Mouse (Mus musculus) spleen, adult 2 months (tissue): ENCODE measurements around the gene Gm37240. TPM values are rescaled to one million over a fixed set of nuclear protein-coding genes. Genes with fewer than 3 reads are reported as not detected.

Source experiments
- DNase-seq, 2 experiments: peaks; one replicate each; pipeline versions ENCODE4 v3.0.0 to v3.0.0-alpha.2; 2012 to 2021; ENCODE audit warnings: low spot score in 2 of 2, low read depth in 1 of 2
- H3K27ac ChIP-seq: fragments of 200-500 bp; 2 replicates; pipeline ENCODE4 v1.5.1; 2012; ENCODE audit warnings: low read length, inconsistent platforms; ENCODE audit not compliant: insufficient read depth
- H3K27me3 ChIP-seq: fragments of 200-500 bp; 2 replicates; pipeline ENCODE4 v1.6.1; 2012; ENCODE audit warnings: mild to moderate bottlenecking, moderate library complexity, low read length, inconsistent platforms; ENCODE audit not compliant: control insufficient read depth, insufficient read depth
- H3K36me3 ChIP-seq: fragments of 200-500 bp; 2 replicates; pipeline ENCODE4 v1.6.1; 2012; ENCODE audit warnings: mild to moderate bottlenecking, low read length, inconsistent platforms; ENCODE audit not compliant: control insufficient read depth, insufficient read depth
- H3K4me1 ChIP-seq: fragments of 200-500 bp; 2 replicates; pipeline ENCODE4 v1.6.1; 2011; ENCODE audit warnings: inconsistent platforms; ENCODE audit not compliant: control insufficient read depth, insufficient read depth, insufficient read length
- H3K4me3 ChIP-seq: fragments of 200-500 bp; 2 replicates; pipeline ENCODE4 v1.5.1; 2011; ENCODE audit warnings: mild to moderate bottlenecking, inconsistent platforms; ENCODE audit not compliant: insufficient read depth, insufficient read length; ENCODE audit errors: extremely low read depth
- CTCF ChIP-seq: fragments of 200-500 bp; IDR thresholded peaks from 2 replicates; pipeline ENCODE4 v1.5.1; 2011; ENCODE audit warnings: mild to moderate bottlenecking, inconsistent platforms; ENCODE audit not compliant: insufficient read depth, insufficient read length, insufficient replicate concordance; ENCODE audit errors: extremely low read depth
- POLR2A ChIP-seq: fragments of 200-500 bp; IDR thresholded peaks from 2 replicates; pipeline ENCODE4 v1.6.1; 2011; ENCODE audit warnings: low read depth, low read length, inconsistent platforms
- WGBS: fragments of 180-500 bp; shearing (Covaris S2); methylation state at CpG from one replicate; pipeline ENCODE4 v1.1.7; 2018; 5-methylcytosine and 5-hydroxymethylcytosine counted together
- polyA plus RNA-seq: library from polyadenylated mRNA; depleted of rRNA; stranded (reverse); fragments of >200 nt; gene quantifications from 2 replicates; pipeline ENCODE4 v1.2.3, GENCODE M21; 2012

Gene Gm37240
- polyA plus RNA-seq, 1 experiment = 1.1 TPM

GRCm38 (mm10) chr3:84787914-84788313 lies 1099.4 kb downstream of the Gm37240 start:
- H3K27me3 ChIP-seq = no peaks in the 10 kb centered on the region

GRCm38 (mm10) chr3:84776084-84776483 lies 1111.2 kb downstream of the Gm37240 start:
- WGBS = 100% methylated on average over 1 of the region's 1 CpGs
- TF ChIP-seq POLR2A (no peak), CTCF (no peak)
- Histone ChIP-seq H3K36me3 (no peaks in the 10 kb centered on the region), H3K4me3 (no peak overlapping the region), H3K27ac (no peak overlapping the region), H3K4me1 (no peaks in the 10 kb centered on the region; the same call in 1 of the 2 replicates), H3K27me3 (no peaks in the 10 kb centered on the region)
- DNase-seq = no peak

More at GRCm38 (mm10) chr3:84787914-84788313, 1099.4 kb downstream of the Gm37240 start:
- Histone ChIP-seq H3K36me3 (no peaks in the 10 kb centered on the region), H3K27ac (no peak overlapping the region), H3K4me3 (no peak overlapping the region), H3K4me1 (peaks cover 4% of the 10 kb centered on the region; the same call in 1 of the 2 replicates)
- TF ChIP-seq POLR2A (no peak), CTCF (no peak)
- DNase-seq = peak in 1 of 2 experiments; percentile 6
- WGBS = 47% methylated on average over 4 of the region's 4 CpGs

GRCm38 (mm10) chr3:84775577-84775976 lies 1111.7 kb downstream of the Gm37240 start:
- no peaks in the 10 kb centered on the region for H3K27me3 ChIP-seq
- H3K4me3 ChIP-seq = no peak overlapping the region
- TF ChIP-seq POLR2A = no peak
- no peak for TF ChIP-seq CTCF
- no peak overlapping the region for H3K27ac ChIP-seq
- DNase-seq = no peak
- WGBS = 92% methylated on average over 4 of the region's 4 CpGs
- H3K4me1 ChIP-seq = no peaks in the 10 kb centered on the region; the same call in 1 of the 2 replicates
- no peaks in the 10 kb centered on the region for H3K36me3 ChIP-seq

- TF ChIP-seq CTCF (no peak), POLR2A (no peak)
- WGBS = 96% methylated on average over 6 of the region's 6 CpGs
- no peaks in the 10 kb centered on the region for H3K36me3 ChIP-seq
Observed at GRCm38 (mm10) chr3:84775067-84775423, 1112.3 kb downstream of the Gm37240 start.

GRCm38 (mm10) chr3:84774246-84775066 lies 1112.9 kb downstream of the Gm37240 start:
- Histone ChIP-seq H3K27me3 (no peaks in the 10 kb centered on the region), H3K36me3 (no peaks in the 10 kb centered on the region), H3K27ac (no peak overlapping the region), H3K4me1 (no peaks in the 10 kb centered on the region; the same call in 1 of the 2 replicates), H3K4me3 (no peak overlapping the region)
- 69% methylated on average over 8 of the region's 8 CpGs for WGBS
- no peak for TF ChIP-seq POLR2A
- no peak for TF ChIP-seq CTCF
- DNase-seq = no peak

More at GRCm38 (mm10) chr3:84775067-84775423, 1112.3 kb downstream of the Gm37240 start:
- Histone ChIP-seq H3K4me3 (no peak overlapping the region), H3K27me3 (no peaks in the 10 kb centered on the region), H3K27ac (no peak overlapping the region), H3K4me1 (no peaks in the 10 kb centered on the region; the same call in 1 of the 2 replicates)
- DNase-seq = no peak

GRCm38 (mm10) chr3:84771980-84772379 lies 1115.3 kb downstream of the Gm37240 start:
- H3K27me3 ChIP-seq = no peaks in the 10 kb centered on the region
- no peak for TF ChIP-seq CTCF
- TF ChIP-seq POLR2A = no peak
- H3K36me3 ChIP-seq = no peaks in the 10 kb centered on the region
- H3K4me3 ChIP-seq = no peak overlapping the region
- no peaks in the 10 kb centered on the region; the same call in 1 of the 2 replicates for H3K4me1 ChIP-seq
- 52% methylated on average over 2 of the region's 2 CpGs for WGBS
- no peak for DNase-seq
- no peak overlapping the region for H3K27ac ChIP-seq

- H3K27me3 ChIP-seq = no peaks in the 10 kb centered on the region
- H3K4me1 ChIP-seq = no peaks in the 10 kb centered on the region; the same call in 1 of the 2 replicates
- H3K27ac ChIP-seq = no peak overlapping the region
- H3K4me3 ChIP-seq = no peak overlapping the region
- WGBS = 75% methylated on average over 6 of the region's 6 CpGs
- no peak for DNase-seq
- TF ChIP-seq POLR2A = no peak
- TF ChIP-seq CTCF = no peak
- H3K36me3 ChIP-seq = no peaks in the 10 kb centered on the region
Observed at GRCm38 (mm10) chr3:84770518-84770917, 1116.8 kb downstream of the Gm37240 start.
